ENCODE assay signal across 8 mouse cellular contexts in genomic region chr15:87566040-87566929, GRCm38 (mm10). TPM values are rescaled to one million over a fixed set of nuclear protein-coding genes. Genes with fewer than 3 reads are reported as not detected.
DNase-seq lines count a peak whose midpoint lies in the region; ATAC-seq and TF ChIP-seq lines count a peak whose summit lies in the region.
"Had no signal": no experiment of that assay in that cellular context is flagged by ENCODE, and none has a peak within 500 bp of the region (broad histone marks: within the 10 kb centered on the region; RNA-seq: fewer than 3 reads in every experiment).

No protein-coding gene starts in this region.

- WGBS in hindbrain, embryonic 11.5 days = 61% methylated on average over 11 of the region's 11 CpGs
- 55% methylated on average over 9 of the region's 11 CpGs for WGBS in midbrain, embryonic 12.5 days

- H3K4me2 ChIP-seq in hindbrain, embryonic 11.5 days (replicated peaks; ENCODE audit: low read depth, low read length) = no peak overlapping the region
- no peak overlapping the region for H3K4me2 ChIP-seq in midbrain, embryonic 12.5 days (replicated peaks)
- H3K4me2 ChIP-seq: lung, embryonic 15.5 days had no signal

- no peak for TF ChIP-seq CTCF in brain, embryonic 14.5 days (IDR thresholded peaks at IDR 0.05; ENCODE audit: borderline replicate concordance, extremely low read depth, insufficient read depth, insufficient read length)

- no peaks in the 10 kb centered on the region for H3K9me3 ChIP-seq in hindbrain, embryonic 11.5 days (ENCODE audit: control insufficient read depth, low read length)
- no peaks in the 10 kb centered on the region for H3K9me3 ChIP-seq in midbrain, embryonic 12.5 days
- H3K9me3 ChIP-seq: lung, embryonic 15.5 days had no signal

- no peak for TF ChIP-seq POLR2A in brain, embryonic 14.5 days (IDR thresholded peaks at IDR 0.05; ENCODE audit: borderline replicate concordance, extremely low read depth, insufficient read depth, insufficient read length, poor library complexity, severe bottlenecking)

- H3K27me3 ChIP-seq in hindbrain, embryonic 11.5 days (ENCODE audit: control insufficient read depth, insufficient read depth, low read length) = no peaks in the 10 kb centered on the region
- H3K27me3 ChIP-seq in midbrain, embryonic 12.5 days = no peaks in the 10 kb centered on the region
- H3K27me3 ChIP-seq: lung, embryonic 15.5 days had no signal

- H3K9ac ChIP-seq in hindbrain, embryonic 11.5 days (ENCODE audit: low read depth, low read length) = no peak overlapping the region
- no peak overlapping the region for H3K9ac ChIP-seq in midbrain, embryonic 12.5 days (replicated peaks)
- H3K9ac ChIP-seq: lung, embryonic 15.5 days had no signal

- H3K27ac ChIP-seq in hindbrain, embryonic 11.5 days (ENCODE audit: low read depth, low read length) = no peak overlapping the region
- peak overlapping the region; percentile 11; the same call in 1 of the 2 replicates for H3K27ac ChIP-seq in midbrain, embryonic 12.5 days (replicated peaks)
- H3K27ac ChIP-seq: lung, embryonic 15.5 days had no signal

- no peak for ATAC-seq in hindbrain, embryonic 11.5 days (ENCODE audit: low FRiP score)
- ATAC-seq in midbrain, embryonic 12.5 days (ENCODE audit: low FRiP score, low read depth) = 0 out of 2 replicates have a peak, but pooled peaks have one; percentile 38
- ATAC-seq in megakaryocyte progenitor cell, adult 5-6 weeks (replicated peaks; ENCODE audit: poor library complexity) = no peak

- no peak overlapping the region for H3K4me3 ChIP-seq in hindbrain, embryonic 11.5 days (ENCODE audit: low read depth, low read length)
- no peak overlapping the region for H3K4me3 ChIP-seq in midbrain, embryonic 12.5 days
- H3K4me3 ChIP-seq: lung, embryonic 15.5 days had no signal

- no peaks in the 10 kb centered on the region; the same call in 1 of the 2 replicates for H3K4me1 ChIP-seq in hindbrain, embryonic 11.5 days (replicated peaks; ENCODE audit: control insufficient read depth, insufficient read depth, low read length)
- peaks cover 19% of the 10 kb centered on the region for H3K4me1 ChIP-seq in midbrain, embryonic 12.5 days
- H3K4me1 ChIP-seq: lung, embryonic 15.5 days had no signal

- no peaks in the 10 kb centered on the region for H3K36me3 ChIP-seq in hindbrain, embryonic 11.5 days (ENCODE audit: control insufficient read depth, insufficient read depth, low read length)
- H3K36me3 ChIP-seq in midbrain, embryonic 12.5 days = no peaks in the 10 kb centered on the region
- H3K36me3 ChIP-seq: lung, embryonic 15.5 days had no signal

- DNase-seq in brain, embryonic 14.5 days (ENCODE audit: low read depth) = peak; percentile 95
- peak; percentile 74 for DNase-seq in cerebellum, adult 8-10 months
- peak; percentile 25 for DNase-seq in hindbrain, embryonic 11.5 days (ENCODE audit: low spot score)
- no peak for DNase-seq in embryo, embryonic 10.5 days (ENCODE audit: low spot score)
- DNase-seq in thymus, postnatal 14 days = no peak

RNA-seq across cellular contexts. Expression of gene Fam19a5, which starts 22.2 kb away (rescaled TPM):
- 60.4 and 69.0 TPM in 2 replicates for polyA plus RNA-seq in brain, embryonic 14.5 days (2012; rRNA removed)
- polyA plus RNA-seq in hindbrain, embryonic 11.5 days (2014; fragmentation: Nextera tagmentation; extraction: Ambion mirVana) = 8.4 and 9.6 TPM in 2 replicates
- polyA plus RNA-seq in midbrain, embryonic 12.5 days (2016; fragmentation: Nextera tagmentation; extraction: Ambion mirVana) = 7.4 and 9.4 TPM in 2 replicates
- total RNA-seq in megakaryocyte progenitor cell, adult 5-6 weeks (2015) = not detected in 2 replicates
- not detected in 2 replicates for total RNA-seq in megakaryocyte progenitor cell, adult 5-6 weeks (2017)

Comparison
In these comparisons a context has a peak if more than half of its experiments do, and no peak if none do; other contexts are left out.
1. DNase-seq: peak in brain, embryonic 14.5 days (single experiment), cerebellum, adult 8-10 months (single experiment) and hindbrain, embryonic 11.5 days (single experiment); none in embryo, embryonic 10.5 days (single experiment) and thymus, postnatal 14 days (single experiment).